Mouse (Mus musculus) right cerebral cortex, postnatal 36 days (tissue): ENCODE measurements around the gene Abhd10.

Experiments
- DNase-seq, 2 experiments: peaks; one replicate each; pipeline ENCODE4 v3.0.0; 2022; ENCODE audit warnings: low spot score in 2 of 2, mixed read lengths in 1 of 2

Abhd10 gene

DNA sequence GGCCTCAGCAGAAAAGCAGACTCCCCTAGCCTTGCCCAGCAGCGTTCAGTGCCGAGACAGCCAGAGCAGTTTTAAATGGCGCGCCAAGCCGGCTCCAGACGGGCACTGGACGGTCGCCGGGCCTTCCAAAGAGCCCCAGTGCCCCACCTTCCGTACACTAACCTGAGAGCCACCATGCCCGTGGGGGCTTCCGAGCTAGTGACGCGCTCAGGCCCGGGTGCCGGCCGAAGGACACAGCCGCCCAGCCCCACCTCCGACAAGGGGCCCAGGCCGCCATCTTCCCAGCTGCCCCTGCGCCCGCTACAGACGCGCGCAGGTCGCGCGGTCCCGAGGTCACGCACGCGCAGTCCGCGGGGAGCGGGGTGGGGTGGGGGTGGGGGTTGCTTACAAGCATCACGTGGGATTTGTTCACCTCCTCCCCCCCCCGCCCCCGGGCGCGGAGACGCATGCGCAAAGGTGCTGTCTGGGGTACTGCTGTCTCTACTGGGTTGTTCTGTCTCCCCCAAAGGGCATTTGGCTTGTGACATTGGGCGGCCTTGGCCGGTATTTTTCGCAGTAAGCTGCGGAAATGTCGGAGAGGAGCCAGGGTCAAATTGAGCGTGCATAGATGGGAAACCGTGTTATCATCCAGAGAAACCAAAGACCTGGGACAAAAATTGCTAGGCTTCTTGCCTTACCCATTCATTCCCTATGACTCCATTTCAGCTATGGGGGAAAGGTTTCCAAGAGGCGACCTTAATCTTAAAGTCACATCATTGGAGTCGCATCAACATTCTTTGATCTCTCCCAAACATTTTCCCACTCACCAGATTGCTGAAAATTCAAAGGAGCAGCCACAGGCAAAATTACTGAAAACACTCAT, at the start of gene Abhd10:
Gene Abhd10 (minus strand): TSS at position 341 of the 862 bp plus-strand sequence.
- peak; percentile 92 to 96 for DNase-seq

DNA sequence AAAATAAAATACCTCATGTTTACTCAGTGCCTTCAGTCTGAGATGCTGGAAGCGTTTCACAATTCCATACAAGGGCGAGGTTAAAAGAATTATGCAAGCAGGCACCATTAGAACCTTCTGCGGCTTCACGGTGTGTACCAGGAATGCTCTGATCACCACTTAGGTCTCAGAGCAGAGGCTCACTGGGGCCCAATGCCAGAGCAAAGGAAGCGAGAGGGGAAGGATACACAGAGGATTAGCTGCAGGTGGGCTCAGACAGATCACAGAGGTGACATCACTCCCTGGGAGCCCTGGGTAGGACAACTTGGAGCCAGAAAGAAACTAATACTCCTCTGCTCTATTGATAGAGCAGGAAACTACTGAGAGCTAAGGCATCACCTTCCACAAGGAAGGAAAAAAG, 48.5 kb upstream of the Abhd10 start:
- no peak for DNase-seq

GRCm38 (mm10) chr16:45789311-45789710, 46.6 kb upstream of the Abhd10 start:
- no peak for DNase-seq

DNA sequence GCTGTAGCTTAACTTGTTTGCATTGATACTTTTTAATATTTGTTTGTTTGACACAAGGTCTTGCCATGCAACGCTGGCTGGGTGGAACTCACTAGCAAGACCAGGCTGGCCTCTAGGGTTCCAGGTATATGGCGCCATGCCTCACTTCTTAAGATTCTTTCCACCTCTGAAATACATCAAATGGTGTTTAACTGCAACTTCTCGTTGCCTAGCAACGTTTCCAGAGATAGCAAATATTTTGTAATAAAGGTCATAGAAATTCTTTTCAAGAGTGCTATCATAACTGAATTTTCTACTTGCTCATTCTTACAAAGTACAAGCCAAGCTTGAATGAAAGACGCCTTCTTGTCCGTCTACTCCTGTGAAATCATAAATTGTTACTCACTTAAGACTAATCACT, 44.9 kb upstream of the Abhd10 start:
- DNase-seq, result no peak

DNA sequence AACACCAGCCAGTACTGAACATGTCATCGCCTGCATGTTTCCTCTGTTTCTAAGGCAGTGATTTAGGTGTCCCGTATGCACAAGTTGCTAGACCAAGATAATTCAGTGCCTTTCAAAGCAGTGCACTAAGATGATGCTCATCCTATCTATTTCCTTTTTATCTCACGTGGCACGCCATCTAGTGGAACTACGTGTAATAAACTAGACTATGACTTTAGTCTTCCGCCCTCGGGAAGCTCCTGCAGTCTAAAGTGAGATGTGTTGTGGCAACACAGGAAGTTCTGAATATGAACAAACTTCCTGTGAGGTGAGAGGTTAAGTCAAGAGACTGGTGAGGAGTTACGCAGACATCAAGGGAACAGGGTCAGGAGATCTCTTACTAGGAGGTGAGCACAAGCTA, 43.9 kb upstream of the Abhd10 start:
- no peak for DNase-seq

DNA sequence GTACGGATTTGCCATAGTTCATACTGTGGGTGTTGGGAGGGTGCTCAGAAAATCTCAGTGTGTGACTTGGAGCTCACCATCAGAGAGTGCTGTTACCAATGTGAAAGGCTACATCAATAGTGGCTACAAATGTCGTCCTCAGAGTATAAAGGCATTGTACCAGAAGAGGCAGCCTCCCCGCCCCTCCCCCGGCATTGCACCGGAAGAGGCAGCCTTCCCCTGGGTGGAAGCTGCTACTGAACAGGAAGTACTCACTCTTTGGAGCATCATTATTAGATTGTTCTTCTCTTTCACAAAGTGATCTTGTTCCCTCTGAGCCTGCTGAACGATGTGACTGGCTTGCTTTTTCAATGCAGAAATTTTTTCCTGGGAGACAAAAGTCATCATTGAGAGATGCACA, 37.2 kb upstream of the Abhd10 start:
- no peak for DNase-seq

GRCm38 (mm10) chr16:45774813-45775212, 32.1 kb upstream of the Abhd10 start:
- no peak for DNase-seq

- DNase-seq, result no peak
These were observed 28.2 kb upstream of the Abhd10 start for GRCm38 (mm10) chr16:45770914-45771313.

DNA sequence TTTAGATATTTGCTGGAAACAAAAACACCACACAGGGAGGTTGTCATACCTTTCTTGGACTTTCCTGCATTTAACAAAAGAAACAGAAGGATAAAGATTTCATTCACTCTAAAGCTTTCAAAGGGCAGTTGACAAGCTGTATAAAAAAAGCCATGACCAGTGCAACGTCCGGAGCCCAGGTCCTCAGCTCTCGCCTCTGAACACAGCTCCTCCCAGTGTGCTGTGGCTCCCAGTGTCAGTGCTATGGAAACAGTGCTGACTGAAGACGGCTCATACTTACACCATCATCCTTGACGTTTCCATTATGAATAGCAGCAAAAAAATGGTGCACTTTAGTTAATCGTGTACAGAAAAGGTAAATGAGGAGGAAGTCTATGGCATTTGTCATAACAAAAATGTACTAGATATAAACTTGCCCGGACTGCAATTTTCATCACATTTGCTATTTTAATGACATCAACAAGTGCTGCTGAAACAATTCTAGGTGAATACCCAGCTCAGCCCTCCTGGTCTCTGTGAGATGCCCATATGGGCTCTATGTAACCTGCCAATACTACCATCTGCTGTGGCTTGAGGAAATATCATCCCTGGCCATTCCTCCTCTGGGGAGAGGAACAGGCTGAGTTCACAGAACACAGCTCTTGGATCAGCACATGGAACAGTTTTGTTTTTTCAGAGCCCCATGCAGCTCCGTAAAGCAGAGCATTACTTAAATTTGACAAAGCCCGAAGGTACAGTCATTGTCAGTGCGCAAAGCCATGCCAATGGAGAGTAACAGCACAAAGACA, 25.3 kb upstream of the Abhd10 start:
- no peak for DNase-seq

GRCm38 (mm10) chr16:45767434-45767833, 24.7 kb upstream of the Abhd10 start:
- no peak for DNase-seq

- no peak for DNase-seq
These were observed 23.2 kb upstream of the Abhd10 start for GRCm38 (mm10) chr16:45765801-45766494.

- DNase-seq, result no peak
These were observed 22.3 kb upstream of the Abhd10 start for GRCm38 (mm10) chr16:45765102-45765501.

DNA sequence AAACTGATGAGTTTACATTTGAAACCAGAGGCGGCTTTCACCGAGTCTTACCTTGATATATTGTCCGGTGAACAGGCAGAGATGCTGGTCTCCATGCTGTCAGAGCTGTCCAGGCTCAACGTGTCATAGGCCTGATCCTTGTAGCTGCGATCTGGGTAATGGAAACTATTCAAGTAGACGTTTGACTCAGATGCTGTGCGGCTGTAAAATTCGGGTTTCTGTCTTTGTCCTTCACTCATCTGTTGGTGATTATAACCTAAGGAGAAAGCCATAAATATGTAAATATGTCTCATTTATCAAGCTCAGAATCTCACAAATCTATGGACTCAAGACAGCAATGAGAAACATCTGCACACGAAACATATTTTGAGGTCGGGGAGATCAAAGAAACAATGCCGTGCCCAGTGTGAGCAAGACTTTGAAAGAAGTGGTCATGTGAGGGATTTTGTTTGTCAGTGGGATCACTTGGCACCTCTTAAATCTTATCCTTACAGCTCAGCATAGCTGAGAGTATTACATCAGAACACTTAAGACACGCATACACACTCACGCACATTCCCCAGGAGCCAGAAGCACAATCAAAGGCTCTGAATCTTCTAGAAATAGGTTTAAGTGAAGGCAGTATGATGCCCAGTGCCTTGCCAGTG, 20.2 kb upstream of the Abhd10 start:
- no peak for DNase-seq

DNA sequence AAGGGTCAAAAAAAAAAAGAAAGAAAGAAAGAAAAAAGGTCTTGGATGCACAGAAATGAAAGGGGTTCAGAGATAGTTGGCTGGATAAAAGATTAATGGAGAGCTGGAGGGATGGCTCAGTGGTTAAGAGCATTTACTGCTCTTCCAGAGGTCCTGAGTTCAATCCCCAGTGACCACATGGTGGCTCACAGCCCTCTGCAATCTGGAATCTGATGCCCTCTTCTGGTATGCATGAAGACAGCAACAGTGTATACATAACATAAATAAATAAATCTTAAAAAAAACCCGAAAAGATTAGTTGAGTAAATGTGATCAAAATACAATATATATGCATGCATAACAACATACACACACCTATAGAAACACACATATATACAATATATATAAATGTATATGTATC, 18.7 kb upstream of the Abhd10 start:
- no peak for DNase-seq

DNA sequence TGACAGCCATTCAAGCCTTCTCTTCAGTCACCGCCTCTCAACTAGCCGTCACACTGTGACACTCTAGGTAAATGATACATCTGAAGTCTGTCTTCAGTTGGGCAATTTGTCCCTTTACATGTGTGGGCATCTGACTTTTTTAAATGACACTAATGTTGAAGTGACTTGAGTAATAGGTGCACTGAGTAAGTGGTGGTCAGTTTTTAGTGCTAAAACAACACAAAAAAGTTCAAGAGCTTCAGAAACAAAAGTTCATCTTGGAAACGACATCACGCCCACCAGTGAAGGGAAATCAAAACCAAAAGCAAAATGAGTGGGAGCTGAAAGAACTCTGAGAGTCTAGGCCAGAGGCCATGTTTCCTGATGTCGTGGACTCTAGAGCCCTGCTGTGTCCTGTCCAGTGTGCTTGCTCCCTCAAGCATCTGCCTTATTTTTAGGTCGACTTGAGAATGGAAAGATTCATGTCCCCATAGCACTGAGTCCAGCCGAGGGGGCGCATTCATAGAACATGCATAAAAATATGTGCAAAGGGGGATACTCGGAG, 16.0 kb upstream of the Abhd10 start:
- no peak for DNase-seq

- DNase-seq, result no peak
These were observed 14.8 kb upstream of the Abhd10 start for GRCm38 (mm10) chr16:45757421-45758078.

DNA sequence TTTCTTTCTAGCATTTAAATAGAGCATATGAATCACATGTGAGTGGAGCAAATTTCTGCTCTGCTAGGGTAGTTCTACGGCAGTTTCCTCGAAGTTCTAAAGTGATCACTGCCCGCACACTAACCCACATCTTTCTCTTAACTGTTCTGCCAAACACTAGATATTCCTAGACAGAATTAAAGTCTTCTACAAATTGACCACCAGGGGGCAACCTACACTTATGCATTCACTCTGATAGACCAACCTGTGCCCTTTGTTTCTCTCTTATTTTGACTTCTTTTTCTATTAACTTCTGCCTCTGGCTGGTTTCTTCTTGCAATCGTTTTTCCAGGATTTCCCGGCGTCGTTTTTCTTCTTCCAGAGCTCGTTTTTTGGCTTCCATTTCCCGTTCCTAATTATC, 14.1 kb upstream of the Abhd10 start:
- DNase-seq, result no peak

- no peak for DNase-seq
These were observed 913 bp upstream of the Abhd10 start for GRCm38 (mm10) chr16:45743591-45744144.

DNA sequence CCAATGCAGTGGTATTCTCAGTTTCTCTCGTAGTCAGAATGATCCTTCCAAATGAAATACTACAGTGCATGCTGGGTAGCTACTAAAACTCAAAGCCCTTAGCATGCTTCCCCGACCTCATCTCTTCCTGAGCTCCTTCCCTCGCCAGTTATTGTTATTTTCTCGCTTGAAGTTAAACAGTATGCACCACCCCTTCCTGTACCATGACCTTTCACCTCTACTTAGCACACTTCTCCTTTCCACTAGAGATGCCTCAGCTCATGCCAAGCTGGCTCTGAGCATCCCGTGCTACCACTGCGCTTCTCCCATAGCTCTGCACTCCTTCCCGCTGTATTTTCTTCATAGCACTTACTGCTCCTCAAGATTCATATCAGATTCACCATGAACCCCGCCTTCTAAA, 4.9 kb downstream of the Abhd10 start:
- DNase-seq, result no peak

DNA sequence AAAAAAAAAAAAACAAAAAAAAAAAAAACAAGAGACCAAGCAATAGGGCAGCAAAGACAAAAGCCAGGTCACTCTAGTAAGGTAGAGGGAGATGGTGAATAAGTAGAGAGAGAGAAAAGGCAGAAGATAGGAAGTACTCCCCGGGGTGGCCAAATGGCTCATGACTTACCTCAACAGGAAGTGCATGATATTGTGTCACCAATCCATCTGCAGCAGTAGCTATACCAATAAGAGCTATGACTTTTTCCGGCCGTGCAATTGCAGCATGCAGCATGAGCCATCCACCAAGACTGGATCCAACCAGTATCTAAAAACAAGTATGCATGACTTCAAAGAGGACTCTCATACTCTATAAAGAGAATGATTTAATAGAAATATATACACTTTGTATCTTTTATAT, 6.0 kb downstream of the Abhd10 start:
- no peak for DNase-seq

DNA sequence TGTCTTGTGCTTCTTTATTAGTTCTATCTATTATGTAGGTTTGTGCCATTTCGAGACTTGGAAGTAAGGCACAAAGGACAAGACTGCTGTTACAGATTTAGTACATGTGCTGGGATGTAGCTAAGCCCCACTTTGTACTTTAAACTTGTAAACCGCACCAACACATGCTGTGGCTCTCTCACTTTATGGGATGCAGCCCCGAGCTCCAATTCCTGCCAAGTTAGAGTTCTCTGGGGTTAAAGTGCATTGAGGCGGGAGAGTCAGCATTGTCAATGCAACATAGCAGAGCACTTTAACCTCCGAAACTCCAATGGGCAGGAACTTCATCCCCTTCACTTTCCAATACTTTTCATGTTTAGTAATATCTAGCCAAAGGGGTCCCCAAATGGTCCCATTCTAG, 13.6 kb downstream of the Abhd10 start:
- no peak for DNase-seq
